Mouse (Mus musculus) stomach, embryonic 14.5 days (tissue): ENCODE data around the gene Arl5c. TPM values are rescaled to one million over a fixed set of nuclear protein-coding genes. Genes with fewer than 3 reads are reported as not detected.

Experiments
- ATAC-seq: fragments of 200-750 bp; cut with Nextera tagmentation; 2 replicates; pipeline ENCODE4 v1.8.0; 2017; ENCODE audit warnings: low read depth, moderate TSS enrichment; ENCODE audit not compliant: insufficient number of reproducible peaks, insufficient read depth, low FRiP score
- H3K27ac ChIP-seq: fragments of 300-500 bp; sonication (generic); 2 replicates; pipeline ENCODE4 v1.5.1; 2014; ENCODE audit warnings: mild to moderate bottlenecking, low read length, moderate library complexity, mixed read lengths
- H3K27me3 ChIP-seq: fragments of 300-500 bp; sonication (generic); 2 replicates; pipeline ENCODE4 v1.6.1; 2014; ENCODE audit warnings: low read length, control low read depth, mixed read lengths; ENCODE audit not compliant: control insufficient read depth, insufficient read depth
- H3K36me3 ChIP-seq: fragments of 300-500 bp; sonication (generic); 2 replicates; pipeline ENCODE4 v1.6.1; 2014; ENCODE audit warnings: mild to moderate bottlenecking, control low read depth, low read length, moderate library complexity, mixed read lengths; ENCODE audit not compliant: control insufficient read depth, insufficient read depth
- H3K4me1 ChIP-seq: fragments of 300-500 bp; sonication (generic); 2 replicates; pipeline ENCODE4 v1.6.1; 2014; ENCODE audit warnings: low read length, control low read depth, mixed read lengths; ENCODE audit not compliant: control insufficient read depth, insufficient read depth
- H3K4me2 ChIP-seq: fragments of 300-500 bp; sonication (generic); replicated peaks from 2 replicates; pipeline ENCODE4 v1.6.1; 2014; ENCODE audit warnings: low read depth, low read length, control low read depth
- H3K4me3 ChIP-seq: fragments of 300-500 bp; sonication (generic); 2 replicates; pipeline ENCODE4 v1.5.1; 2014; ENCODE audit warnings: low read depth, low read length, control low read depth
- H3K9ac ChIP-seq: fragments of 300-500 bp; sonication (generic); replicated peaks from 2 replicates; pipeline ENCODE4 v1.6.1; 2014; ENCODE audit warnings: low read depth, mild to moderate bottlenecking, control low read depth, low read length, moderate library complexity, mixed read lengths
- H3K9me3 ChIP-seq: fragments of 300-500 bp; sonication (generic); 2 replicates; pipeline ENCODE4 v1.6.1; 2016; ENCODE audit warnings: low read depth, low read length, control low read depth; ENCODE audit not compliant: control insufficient read depth
- WGBS: fragments of 180-500 bp; shearing (Covaris S2); extraction: QIAGEN DNeasy Blood & Tissue Kit; methylation state at CpG from one replicate; pipeline ENCODE4 v1.1.7; 2014; 5-methylcytosine and 5-hydroxymethylcytosine counted together
- polyA plus RNA-seq: library from polyadenylated mRNA; unstranded; fragments of >200 nt; fragmentation: Nextera tagmentation; extraction: Ambion mirVana; gene quantifications from 2 replicates; pipeline ENCODE4 v1.2.1, GENCODE M21; 2014

Gene Arl5c
- polyA plus RNA-seq, 1 experiment from 2014 or later: 11.6 TPM

DNA sequence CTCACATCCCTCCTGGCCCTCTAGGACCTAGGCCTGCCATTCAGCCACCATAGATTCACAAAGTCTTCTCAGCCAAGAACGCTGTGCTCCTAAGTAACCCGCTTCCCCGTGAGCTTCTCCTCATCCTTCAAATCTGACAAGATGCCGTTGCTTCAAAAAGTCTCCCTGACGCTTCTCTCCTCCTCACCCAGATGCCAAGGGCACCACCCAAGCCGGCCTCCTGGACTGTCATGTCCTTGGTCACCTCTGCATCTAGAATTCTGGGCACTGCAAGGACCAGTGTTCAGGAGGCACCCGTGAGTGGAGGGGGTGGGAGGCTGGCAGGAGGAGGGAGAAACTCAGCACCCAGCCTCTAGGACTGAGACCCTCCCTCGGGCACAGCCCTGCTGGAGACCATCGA is 13.3 kb downstream of the Arl5c start:
- WGBS: 77% methylated on average over 9 of the region's 9 CpGs
- no peak for ATAC-seq
- Histone ChIP-seq H3K27me3 (peaks cover 12% of the 10 kb centered on the region; the same call in 1 of the 2 replicates), H3K9me3 (no peaks in the 10 kb centered on the region), H3K9ac (no peak overlapping the region), H3K4me3 (no peak overlapping the region), H3K4me1 (no peaks in the 10 kb centered on the region), H3K36me3 (no peaks in the 10 kb centered on the region), H3K4me2 (no peak overlapping the region), H3K27ac (no peak overlapping the region)

DNA sequence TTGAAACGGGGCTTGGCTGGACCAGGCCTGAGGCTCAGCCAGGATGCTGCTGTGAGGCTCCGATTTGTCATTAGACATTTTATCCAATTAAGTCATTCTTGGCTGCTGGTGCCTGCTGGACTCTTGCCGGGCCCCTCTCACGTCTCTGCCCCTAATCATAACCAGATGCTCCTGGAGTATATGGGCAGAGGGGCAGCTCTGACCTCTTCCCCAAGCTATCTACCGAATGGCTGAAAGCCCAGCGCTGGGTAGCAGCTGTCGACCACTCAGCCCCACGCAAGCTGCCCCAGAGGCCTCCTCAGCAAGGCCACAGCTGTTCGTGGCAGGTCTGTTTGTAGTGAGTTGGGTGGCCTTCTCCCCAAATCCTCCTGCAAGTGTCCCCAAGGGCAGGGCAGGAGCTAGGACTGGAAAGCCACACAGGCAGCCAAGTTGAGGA is 15.4 kb downstream of the Arl5c start:
- ATAC-seq: peak; percentile 28; the same call in 1 of the 2 replicates

DNA sequence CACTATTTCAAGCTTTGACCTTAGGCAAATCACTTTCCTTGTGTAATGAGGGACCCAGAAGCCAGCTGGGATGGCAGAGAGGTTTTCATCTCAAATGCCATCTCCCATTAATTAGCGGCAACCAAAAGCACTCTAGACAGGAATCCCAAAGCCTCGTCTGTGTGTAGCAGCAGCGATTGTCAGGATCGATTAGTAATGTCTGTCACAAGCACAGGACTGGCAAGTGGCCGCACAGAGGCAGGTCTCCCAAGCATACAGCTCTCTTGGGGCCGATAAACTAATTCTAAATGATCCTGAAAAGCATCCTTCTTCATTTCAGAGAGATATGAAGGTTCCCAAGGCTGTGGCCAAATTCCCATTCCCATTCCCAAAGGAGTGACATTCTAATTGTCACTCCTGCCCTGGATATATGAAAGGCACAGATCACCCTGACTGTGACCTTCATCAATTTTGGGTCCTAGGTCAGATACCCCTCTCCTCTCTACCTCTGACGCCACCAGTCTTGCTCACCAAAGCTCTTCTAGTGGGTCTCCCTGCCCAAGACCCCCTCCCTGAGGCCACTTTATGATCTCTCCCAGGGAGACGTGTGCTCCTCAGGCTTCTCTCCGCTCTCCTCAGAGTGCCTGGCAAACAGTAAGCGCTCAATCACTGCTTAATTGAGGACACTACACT is 16.0 kb downstream of the Arl5c start:
- Histone ChIP-seq H3K4me3 (no peak overlapping the region), H3K27ac (no peak overlapping the region), H3K9ac (no peak overlapping the region), H3K4me1 (no peaks in the 10 kb centered on the region), H3K27me3 (no peaks in the 10 kb centered on the region), H3K4me2 (no peak overlapping the region), H3K9me3 (no peaks in the 10 kb centered on the region), H3K36me3 (no peaks in the 10 kb centered on the region)
- ATAC-seq: no peak
- WGBS: 73% methylated on average over 10 of the region's 10 CpGs

More for the DNA sequence above, 15.4 kb downstream of the Arl5c start:
- 57% methylated on average over 9 of the region's 9 CpGs for WGBS
- Histone ChIP-seq H3K9me3 (no peaks in the 10 kb centered on the region), H3K27me3 (peaks cover 4% of the 10 kb centered on the region; the same call in 1 of the 2 replicates), H3K4me3 (no peak overlapping the region), H3K27ac (no peak overlapping the region), H3K4me1 (no peaks in the 10 kb centered on the region), H3K36me3 (no peaks in the 10 kb centered on the region), H3K9ac (no peak overlapping the region), H3K4me2 (no peak overlapping the region)

DNA sequence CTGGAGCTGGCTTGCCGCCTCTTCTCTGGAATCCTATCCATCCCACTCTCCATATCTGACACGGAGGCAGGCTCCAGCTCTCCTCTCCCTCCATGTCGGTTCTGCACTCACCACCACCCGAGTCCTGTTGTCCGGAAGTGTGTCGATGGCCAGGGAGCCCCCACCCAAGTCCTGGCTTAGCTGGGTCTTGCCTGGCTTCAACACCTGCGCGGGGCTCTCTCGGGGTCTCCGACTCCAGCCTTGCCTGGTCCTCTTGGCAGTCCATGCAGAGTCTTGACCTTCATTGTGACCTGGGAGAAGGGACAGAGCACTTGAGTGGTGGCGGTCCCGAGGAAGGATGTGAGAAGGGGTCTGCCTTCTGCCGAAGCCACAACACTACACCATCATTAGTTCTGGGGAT is 17.6 kb downstream of the Arl5c start:
- ATAC-seq: no peak
- no peak overlapping the region for H3K4me2 ChIP-seq
- H3K4me1 ChIP-seq: no peaks in the 10 kb centered on the region
- WGBS: 83% methylated on average over 13 of the region's 13 CpGs
- no peak overlapping the region for H3K27ac ChIP-seq
- no peaks in the 10 kb centered on the region for H3K27me3 ChIP-seq
- no peaks in the 10 kb centered on the region for H3K9me3 ChIP-seq
- no peaks in the 10 kb centered on the region for H3K36me3 ChIP-seq
- no peak overlapping the region for H3K4me3 ChIP-seq
- no peak overlapping the region for H3K9ac ChIP-seq

DNA sequence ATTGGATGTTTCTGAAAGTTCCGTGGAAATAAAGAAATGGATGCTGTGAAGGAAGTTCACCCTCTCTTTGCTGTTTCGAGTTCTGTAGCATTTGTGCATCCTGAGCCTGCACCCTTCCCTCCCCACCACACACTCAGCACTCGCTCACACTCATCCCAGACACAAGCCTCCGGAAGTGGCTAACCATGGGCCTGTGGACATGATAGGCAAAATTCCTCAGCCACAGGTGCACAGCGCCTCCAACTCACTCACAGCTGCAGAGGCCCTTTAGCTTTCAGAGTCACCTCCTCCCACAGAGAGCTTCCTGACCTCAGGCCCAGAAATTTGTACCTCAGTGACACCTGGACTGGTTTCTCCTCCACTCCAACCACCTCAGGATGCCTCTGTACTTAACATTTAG is 18.2 kb downstream of the Arl5c start:
- no peak overlapping the region for H3K27ac ChIP-seq
- no peak overlapping the region for H3K4me2 ChIP-seq
- no peaks in the 10 kb centered on the region for H3K27me3 ChIP-seq
- no peaks in the 10 kb centered on the region for H3K4me1 ChIP-seq
- H3K4me3 ChIP-seq: no peak overlapping the region
- no peak overlapping the region for H3K9ac ChIP-seq
- H3K9me3 ChIP-seq: no peaks in the 10 kb centered on the region
- no peaks in the 10 kb centered on the region for H3K36me3 ChIP-seq
- 72% methylated on average over 5 of the region's 5 CpGs for WGBS
- ATAC-seq: no peak

DNA sequence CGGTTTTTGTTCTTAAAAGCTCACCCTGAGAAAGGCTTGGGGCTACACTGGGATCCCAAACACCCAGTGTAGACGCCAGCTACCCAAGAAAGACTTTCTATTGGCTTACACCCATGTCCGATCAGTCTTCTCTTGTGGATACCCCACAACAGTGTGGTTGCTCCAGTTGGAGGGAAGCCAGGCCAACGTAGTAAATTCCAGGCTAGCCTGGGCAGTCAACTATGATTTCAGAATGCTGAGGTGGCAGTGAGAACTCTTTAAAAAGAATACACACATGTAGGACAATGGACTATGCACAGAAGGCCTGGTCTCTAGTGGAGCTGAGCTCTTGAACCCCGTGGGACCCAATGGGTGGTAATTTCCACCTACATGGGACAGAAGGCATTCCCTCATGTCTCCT is 21.2 kb downstream of the Arl5c start:
- Histone ChIP-seq H3K27ac (no peak overlapping the region), H3K4me2 (no peak overlapping the region), H3K4me3 (no peak overlapping the region), H3K9me3 (no peaks in the 10 kb centered on the region), H3K27me3 (no peaks in the 10 kb centered on the region), H3K36me3 (no peaks in the 10 kb centered on the region), H3K9ac (no peak overlapping the region), H3K4me1 (no peaks in the 10 kb centered on the region)
- 80% methylated on average over 5 of the region's 5 CpGs for WGBS
- no peak for ATAC-seq

DNA sequence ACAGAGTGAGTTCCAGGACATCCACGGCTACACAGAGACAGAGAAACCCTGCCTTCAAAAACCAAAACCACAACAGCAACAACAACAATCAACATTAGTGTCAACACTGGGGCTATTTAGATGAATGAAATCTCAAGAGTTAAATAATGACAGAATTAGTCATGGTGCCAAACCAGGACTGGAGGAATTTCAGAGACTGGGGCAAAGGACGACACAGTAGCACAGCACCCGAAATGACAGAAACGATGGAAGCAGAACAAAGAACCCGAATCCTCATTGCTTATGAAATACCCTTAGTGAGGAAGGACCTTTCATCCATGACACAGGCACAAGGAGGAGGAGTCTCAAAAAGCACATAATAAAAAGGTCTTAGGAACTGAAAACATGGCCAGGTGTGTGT is 21.8 kb downstream of the Arl5c start:
- Histone ChIP-seq H3K4me3 (no peak overlapping the region), H3K27me3 (no peaks in the 10 kb centered on the region), H3K9ac (no peak overlapping the region), H3K27ac (no peak overlapping the region), H3K4me2 (no peak overlapping the region), H3K9me3 (no peaks in the 10 kb centered on the region), H3K36me3 (no peaks in the 10 kb centered on the region), H3K4me1 (no peaks in the 10 kb centered on the region)
- 93% methylated on average over 5 of the region's 5 CpGs for WGBS
- ATAC-seq: no peak

DNA sequence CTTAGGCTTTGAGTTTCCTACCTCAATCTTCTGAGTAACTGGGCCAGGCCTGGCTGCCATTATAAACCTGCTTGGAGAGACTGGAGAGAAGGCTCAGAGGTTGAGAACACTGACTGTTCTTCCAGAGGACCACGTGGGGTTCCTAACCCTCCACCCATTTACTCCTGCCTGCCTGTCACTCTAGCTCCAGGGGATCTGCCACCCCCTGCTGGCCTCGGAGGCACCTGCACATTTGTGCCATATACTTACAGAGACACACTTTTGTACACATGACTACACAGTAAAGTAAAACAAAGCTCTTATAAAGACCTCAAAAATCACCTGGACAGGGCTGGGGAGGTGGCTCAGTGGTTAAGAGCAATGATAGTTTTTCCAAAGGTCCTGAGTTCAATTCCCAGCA is 23.5 kb downstream of the Arl5c start:
- Histone ChIP-seq H3K4me1 (no peaks in the 10 kb centered on the region), H3K4me3 (no peak overlapping the region), H3K27ac (no peak overlapping the region), H3K9me3 (no peaks in the 10 kb centered on the region), H3K4me2 (no peak overlapping the region), H3K9ac (no peak overlapping the region), H3K36me3 (no peaks in the 10 kb centered on the region), H3K27me3 (no peaks in the 10 kb centered on the region)
- ATAC-seq: no peak
- WGBS: 72% methylated on average over 2 of the region's 2 CpGs

DNA sequence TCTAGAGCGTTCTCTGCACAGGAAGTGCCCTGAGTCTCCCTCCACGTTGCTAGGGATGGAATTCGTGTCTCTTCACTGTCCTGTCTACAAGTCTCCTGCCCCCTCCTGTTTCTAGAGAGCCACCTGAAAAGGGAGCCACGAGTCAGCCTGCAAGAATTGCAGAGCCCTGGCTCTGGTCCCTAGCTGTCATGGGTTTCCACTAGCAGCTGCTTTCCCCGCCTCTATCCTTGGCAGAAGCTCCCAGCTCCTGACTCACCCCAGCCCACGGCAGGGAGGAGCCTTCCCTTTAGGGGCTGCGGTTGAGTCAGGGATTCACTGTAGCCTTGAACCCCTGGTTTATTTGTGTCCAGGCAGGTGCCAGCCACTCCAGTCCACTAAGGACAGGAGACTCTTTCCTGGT is 24.7 kb downstream of the Arl5c start:
- 19% methylated on average over 7 of the region's 7 CpGs for WGBS

More for the DNA sequence above, 24.7 kb downstream of the Arl5c start:
- Histone ChIP-seq H3K4me3 (no peak overlapping the region), H3K36me3 (no peaks in the 10 kb centered on the region), H3K9me3 (no peaks in the 10 kb centered on the region), H3K9ac (no peak overlapping the region), H3K4me1 (no peaks in the 10 kb centered on the region), H3K27me3 (no peaks in the 10 kb centered on the region), H3K27ac (no peak overlapping the region), H3K4me2 (no peak overlapping the region)
- ATAC-seq: no peak; the same call in 1 of the 2 replicates
